Mouse (Mus musculus) stomach, embryonic 16.5 days (tissue): ENCODE results near the gene Fance. TPM values are rescaled to one million over a fixed set of nuclear protein-coding genes. Genes with fewer than 3 reads are reported as not detected.

Source experiments
- ATAC-seq: fragments of 200-750 bp; cut with Nextera tagmentation; 2 replicates; pipeline ENCODE4 v1.8.0; 2017; ENCODE audit warnings: moderate number of reproducible peaks, moderate TSS enrichment; ENCODE audit not compliant: insufficient read depth, low FRiP score
- H3K27ac ChIP-seq: fragments of 300-500 bp; sonication (generic); 2 replicates; pipeline ENCODE4 v1.5.1; 2014; ENCODE audit warnings: low read length
- H3K27me3 ChIP-seq: fragments of 300-500 bp; sonication (generic); 2 replicates; pipeline ENCODE4 v1.6.1; 2014; ENCODE audit warnings: low read length, control low read depth, mixed read lengths; ENCODE audit not compliant: control insufficient read depth, insufficient read depth
- H3K36me3 ChIP-seq: fragments of 300-500 bp; sonication (generic); 2 replicates; pipeline ENCODE4 v1.6.1; 2014; ENCODE audit warnings: low read length; ENCODE audit not compliant: control insufficient read depth, insufficient read depth
- H3K4me1 ChIP-seq: fragments of 300-500 bp; sonication (generic); 2 replicates; pipeline ENCODE4 v1.6.1; 2014; ENCODE audit warnings: low read length, control low read depth, mixed read lengths; ENCODE audit not compliant: control insufficient read depth, insufficient read depth
- H3K4me2 ChIP-seq: fragments of 300-500 bp; sonication (generic); 2 replicates; pipeline ENCODE4 v1.6.1; 2014; ENCODE audit warnings: low read depth, low read length, mixed read lengths
- H3K4me3 ChIP-seq: fragments of 300-500 bp; sonication (generic); replicated peaks from 2 replicates; pipeline ENCODE4 v1.5.1; 2014; ENCODE audit warnings: mild to moderate bottlenecking, low read length
- H3K9ac ChIP-seq: fragments of 300-500 bp; sonication (generic); 2 replicates; pipeline ENCODE4 v1.6.1; 2014; ENCODE audit warnings: low read length
- H3K9me3 ChIP-seq: fragments of 300-500 bp; sonication (generic); replicated peaks from 2 replicates; pipeline ENCODE4 v1.6.1; 2016; ENCODE audit warnings: low read length, control low read depth; ENCODE audit not compliant: control insufficient read depth
- WGBS: fragments of 180-500 bp; shearing (Covaris S2); extraction: QIAGEN DNeasy Blood & Tissue Kit; methylation state at CpG from one replicate; pipeline ENCODE4 v1.1.7; 2014; 5-methylcytosine and 5-hydroxymethylcytosine counted together
- polyA plus RNA-seq: library from polyadenylated mRNA; unstranded; fragments of >200 nt; fragmentation: Nextera tagmentation; extraction: Ambion mirVana; gene quantifications from 2 replicates; pipeline ENCODE4 v1.2.1, GENCODE M21; 2015

The Fance gene
- polyA plus RNA-seq, 1 experiment from 2014 or later, result 20.4 TPM

DNA sequence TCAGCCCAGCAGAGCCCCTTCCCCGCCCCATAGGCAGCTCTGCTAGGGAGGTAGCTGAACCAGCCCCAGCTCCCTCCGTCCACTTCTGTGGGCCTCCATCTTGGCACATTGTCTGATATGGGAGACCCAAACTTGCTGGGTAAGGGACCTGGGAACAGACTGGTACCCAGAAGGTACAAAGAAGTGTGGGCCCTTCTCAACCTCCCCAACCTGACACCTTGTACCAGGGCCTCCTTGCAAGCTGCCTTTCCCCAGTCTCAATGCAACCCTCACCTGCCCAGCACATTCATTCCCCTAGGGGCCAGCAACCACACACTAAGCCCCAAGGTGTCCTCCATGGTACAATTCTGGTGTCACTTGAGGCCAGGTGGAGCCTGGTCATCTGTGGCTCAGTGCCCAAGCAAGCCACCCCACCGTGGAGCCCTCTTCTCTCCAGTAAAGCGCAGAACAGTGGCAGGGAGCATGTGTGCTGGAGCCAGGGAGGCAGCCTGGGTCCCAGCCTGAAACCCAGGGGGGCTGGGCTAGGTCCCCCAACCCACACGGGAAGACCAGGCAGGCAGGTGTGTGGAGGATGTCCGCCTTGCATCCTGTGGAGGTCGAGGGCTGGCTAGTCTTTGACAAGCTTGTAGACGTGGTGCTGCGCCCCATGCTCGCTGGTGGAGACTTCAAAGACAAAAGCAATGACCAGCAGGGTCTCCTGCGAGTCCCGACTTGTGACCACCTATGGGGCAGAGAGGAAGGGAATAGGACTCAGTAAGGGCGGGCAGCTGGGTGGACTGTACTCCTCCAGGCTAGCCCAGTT, 19.0 kb downstream of the Fance start:
- Histone ChIP-seq H3K4me1 (peaks cover 52% of the 10 kb centered on the region), H3K4me2 (no peak overlapping the region), H3K9ac (0 out of 2 replicates have a peak overlapping the region, but pooled peaks have one; percentile 21), H3K9me3 (no peaks in the 10 kb centered on the region), H3K36me3 (peaks cover 16% of the 10 kb centered on the region), H3K27ac (peak overlapping the region; percentile 32), H3K27me3 (no peaks in the 10 kb centered on the region), H3K4me3 (no peak overlapping the region)
- ATAC-seq, result no peak
- WGBS, result 46% methylated on average over 13 of the region's 13 CpGs

GRCm38 (mm10) chr17:28332915-28333546, 19.7 kb downstream of the Fance start:
- H3K27me3 ChIP-seq, result no peaks in the 10 kb centered on the region
- peak overlapping the region; percentile 54; the same call in 1 of the 2 replicates for H3K9ac ChIP-seq
- H3K36me3 ChIP-seq, result peaks cover 16% of the 10 kb centered on the region
- no peaks in the 10 kb centered on the region for H3K9me3 ChIP-seq
- WGBS, result 40% methylated on average over 31 of the region's 31 CpGs
- ATAC-seq, result no peak
- H3K4me3 ChIP-seq, result no peak overlapping the region
- H3K4me1 ChIP-seq, result peaks cover 45% of the 10 kb centered on the region
- no peak overlapping the region for H3K4me2 ChIP-seq
- peak overlapping the region; percentile 32 for H3K27ac ChIP-seq

DNA sequence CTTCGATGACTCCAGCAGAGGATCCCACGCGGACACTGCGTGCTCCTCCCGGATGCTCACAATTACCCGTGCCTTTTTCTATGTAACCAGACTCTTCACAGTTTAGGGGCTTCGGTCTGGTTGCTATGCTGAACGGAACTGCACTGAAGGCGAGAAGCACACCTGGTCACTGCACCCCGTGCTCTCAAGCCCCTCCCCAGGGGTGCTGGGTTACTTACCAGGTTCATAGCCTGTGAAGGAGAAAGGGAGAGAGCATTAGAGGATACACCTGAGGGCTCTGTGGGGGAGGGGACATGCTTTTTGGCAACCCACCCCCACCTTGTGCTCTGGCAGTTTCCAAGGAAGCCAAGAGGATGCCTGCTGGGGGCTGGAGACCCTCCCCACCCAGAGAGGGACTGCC, 21.9 kb downstream of the Fance start:
- WGBS, result 73% methylated on average over 10 of the region's 10 CpGs
- Histone ChIP-seq H3K27me3 (no peaks in the 10 kb centered on the region), H3K36me3 (peaks cover 17% of the 10 kb centered on the region), H3K4me2 (no peak overlapping the region), H3K9ac (no peak overlapping the region), H3K4me1 (peaks cover 52% of the 10 kb centered on the region), H3K9me3 (no peaks in the 10 kb centered on the region), H3K27ac (no peak overlapping the region), H3K4me3 (no peak overlapping the region)
- ATAC-seq, result no peak

DNA sequence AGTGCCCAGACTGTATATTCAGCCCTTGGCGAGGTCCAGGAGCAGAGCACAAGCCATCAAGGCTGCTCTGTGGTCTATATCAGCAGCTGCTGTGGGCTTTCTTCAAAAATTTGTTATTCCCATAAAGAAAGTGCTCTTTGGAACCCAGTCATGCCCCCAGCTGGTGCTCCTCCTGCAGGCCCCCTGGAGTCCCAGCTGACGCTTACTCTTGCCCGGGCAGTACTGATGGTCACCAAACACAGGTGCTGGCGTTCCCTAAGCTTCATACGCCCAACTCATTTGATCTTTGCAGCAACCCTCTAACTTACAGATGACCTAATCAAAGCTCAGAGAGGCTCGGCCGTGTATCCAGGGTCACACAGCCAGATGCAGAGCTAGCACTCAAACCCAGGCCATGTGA, 24.2 kb downstream of the Fance start:
- 84% methylated on average over 7 of the region's 7 CpGs for WGBS
- peaks cover 64% of the 10 kb centered on the region for H3K4me1 ChIP-seq
- no peaks in the 10 kb centered on the region for H3K9me3 ChIP-seq
- H3K4me3 ChIP-seq, result no peak overlapping the region
- ATAC-seq, result no peak
- no peak overlapping the region for H3K9ac ChIP-seq
- H3K4me2 ChIP-seq, result no peak overlapping the region
- H3K27ac ChIP-seq, result no peak overlapping the region
- H3K27me3 ChIP-seq, result no peaks in the 10 kb centered on the region
- H3K36me3 ChIP-seq, result peaks cover 11% of the 10 kb centered on the region; the same call in 1 of the 2 replicates

DNA sequence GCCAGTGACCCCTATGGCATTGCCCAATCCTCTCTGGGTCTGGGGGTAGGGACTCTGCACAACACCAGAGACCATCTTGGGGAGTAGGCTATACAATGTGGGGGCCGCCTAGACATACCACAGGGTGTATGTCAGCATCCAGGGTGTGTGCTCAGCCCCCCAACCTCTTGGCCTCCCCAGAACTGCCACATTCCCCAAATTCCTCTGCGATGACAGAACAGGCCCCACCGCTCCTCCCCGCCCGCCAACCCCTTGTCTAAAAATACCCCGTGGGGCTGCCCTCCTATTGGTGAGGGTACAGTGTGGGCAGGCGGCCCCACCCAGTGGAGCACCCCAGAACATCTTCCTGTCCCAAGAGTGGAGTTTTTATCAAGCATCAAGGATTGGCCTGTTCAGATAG, 27.3 kb downstream of the Fance start:
- Histone ChIP-seq H3K27me3 (no peaks in the 10 kb centered on the region), H3K27ac (peak overlapping the region; percentile 94), H3K9ac (peak overlapping the region; percentile 65), H3K36me3 (peaks cover 8% of the 10 kb centered on the region; the same call in 1 of the 2 replicates), H3K4me2 (peak overlapping the region; percentile 51), H3K9me3 (no peaks in the 10 kb centered on the region), H3K4me3 (peak overlapping the region; percentile 16; the same call in 1 of the 2 replicates), H3K4me1 (peaks cover 63% of the 10 kb centered on the region)
- ATAC-seq, result peak; percentile 8; the same call in 1 of the 2 replicates
- WGBS, result 54% methylated on average over 7 of the region's 7 CpGs

DNA sequence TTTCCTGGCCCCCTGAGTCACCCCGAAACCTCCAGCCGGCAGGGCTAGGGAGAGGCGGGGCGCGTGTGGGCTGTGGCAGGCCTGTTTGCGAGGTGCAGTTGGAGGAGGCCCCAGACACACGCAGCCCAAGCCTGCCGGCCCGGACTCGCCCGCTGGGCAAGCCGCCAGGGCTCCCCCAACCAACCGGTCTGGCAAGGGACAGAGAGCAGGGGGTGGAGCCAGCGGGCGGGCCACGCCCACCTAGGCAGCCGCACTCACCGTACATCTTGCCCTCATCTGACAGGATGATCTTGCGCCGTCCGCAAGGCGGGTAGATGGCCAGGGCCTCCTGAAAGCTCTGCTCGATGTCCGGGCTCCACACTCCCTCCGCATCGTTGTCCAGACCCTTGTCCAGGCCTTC, 27.8 kb downstream of the Fance start:
- peak; percentile 83 for ATAC-seq
- Histone ChIP-seq H3K9me3 (no peaks in the 10 kb centered on the region), H3K27ac (peak overlapping the region; percentile 94), H3K4me3 (peak overlapping the region; percentile 30), H3K36me3 (peaks cover 8% of the 10 kb centered on the region; the same call in 1 of the 2 replicates), H3K4me2 (peak overlapping the region; percentile 51), H3K27me3 (no peaks in the 10 kb centered on the region), H3K9ac (peak overlapping the region; percentile 65), H3K4me1 (peaks cover 68% of the 10 kb centered on the region)
- WGBS, result 4% methylated on average over 26 of the region's 26 CpGs

- WGBS, result 22% methylated on average over 4 of the region's 4 CpGs
- Histone ChIP-seq H3K27ac (peak overlapping the region; percentile 99), H3K9ac (peak overlapping the region; percentile 71), H3K36me3 (peaks cover 8% of the 10 kb centered on the region; the same call in 1 of the 2 replicates), H3K9me3 (no peaks in the 10 kb centered on the region), H3K4me3 (no peak overlapping the region), H3K4me2 (peak overlapping the region; percentile 60), H3K4me1 (peaks cover 89% of the 10 kb centered on the region), H3K27me3 (no peaks in the 10 kb centered on the region)
- ATAC-seq, result peak; percentile 31; the same call in 1 of the 2 replicates
Measured at GRCm38 (mm10) chr17:28344050-28344607, 30.8 kb downstream of the Fance start.

GRCm38 (mm10) chr17:28344670-28345069, 31.4 kb downstream of the Fance start:
- 49% methylated on average over 3 of the region's 3 CpGs for WGBS
- peak overlapping the region; percentile 99 for H3K27ac ChIP-seq
- no peaks in the 10 kb centered on the region for H3K27me3 ChIP-seq
- peak overlapping the region; percentile 71 for H3K9ac ChIP-seq
- ATAC-seq, result no peak
- peaks cover 5% of the 10 kb centered on the region; the same call in 1 of the 2 replicates for H3K36me3 ChIP-seq
- peaks cover 88% of the 10 kb centered on the region for H3K4me1 ChIP-seq
- no peak overlapping the region; the same call in 1 of the 2 replicates for H3K4me3 ChIP-seq
- peak overlapping the region; percentile 60 for H3K4me2 ChIP-seq
- no peaks in the 10 kb centered on the region for H3K9me3 ChIP-seq
